Mouse (Mus musculus): ENCODE data around the gene Slc40a1.

The Slc40a1 gene

GRCm38 (mm10) chr1:45882076-45882475 lies 44.2 kb downstream of the Slc40a1 start:
- no peak for DNase-seq

- no peak for DNase-seq
Observed at GRCm38 (mm10) chr1:45881228-45881832, 45.0 kb downstream of the Slc40a1 start.

- no peak for DNase-seq
Observed at GRCm38 (mm10) chr1:45877463-45877862, 48.9 kb downstream of the Slc40a1 start.

DNA sequence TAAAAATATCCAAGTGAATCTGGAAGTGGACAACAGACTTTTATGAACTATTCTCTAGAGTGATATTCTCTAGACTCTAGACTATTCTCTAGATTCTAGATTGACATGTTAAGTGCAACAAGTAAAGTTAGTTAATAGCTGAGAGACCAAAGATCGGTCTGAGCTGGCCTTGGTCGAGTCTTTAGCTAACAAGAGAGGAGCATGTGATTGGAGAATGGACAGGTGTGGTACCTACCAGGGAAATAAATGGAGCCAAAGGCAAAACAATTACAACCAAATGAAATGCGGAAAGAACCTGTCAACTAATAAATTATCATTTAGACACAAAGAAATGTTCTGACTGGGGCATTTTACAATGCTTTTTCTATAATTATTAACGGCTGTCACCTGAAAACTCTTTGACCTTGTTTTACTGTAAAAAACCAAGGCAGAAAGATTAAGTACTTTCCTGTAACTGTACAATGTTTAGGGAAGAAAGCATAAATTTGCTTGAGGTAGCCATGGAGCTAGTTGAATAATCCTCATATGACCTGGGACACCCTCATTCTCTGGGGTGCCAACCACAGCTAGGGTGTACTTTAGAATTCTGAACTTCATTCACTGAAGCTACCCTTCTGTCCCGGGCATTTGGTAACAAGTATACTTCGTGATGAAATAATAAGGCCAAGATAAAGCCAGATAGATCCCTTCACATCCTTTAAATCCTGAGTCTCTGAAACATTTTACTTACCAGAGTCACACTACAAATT lies 49.7 kb downstream of the Slc40a1 start:
- DNase-seq, result no peak

DNA sequence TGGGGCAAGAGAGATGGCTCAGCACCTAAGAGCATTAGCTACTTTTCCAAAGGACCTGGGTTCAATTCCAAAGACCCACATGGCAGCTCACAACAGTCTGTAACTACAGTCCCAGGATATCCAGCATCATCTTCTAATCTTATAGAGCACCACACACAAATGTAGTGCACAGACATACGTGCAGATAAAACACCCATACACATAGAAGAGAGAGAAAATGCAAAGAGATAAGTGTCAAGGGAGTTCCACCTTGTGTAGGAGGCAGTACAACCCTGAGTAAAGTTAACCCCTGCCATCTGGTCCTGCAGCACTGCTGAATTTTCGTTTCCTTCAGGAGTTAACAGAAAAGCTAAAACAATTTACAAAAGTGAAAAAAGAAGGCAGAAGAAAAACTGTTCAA lies 50.7 kb downstream of the Slc40a1 start:
- no peak for DNase-seq

- no peak for DNase-seq
Observed at GRCm38 (mm10) chr1:45873250-45873649, 53.1 kb downstream of the Slc40a1 start.

- DNase-seq, result no peak
Observed at GRCm38 (mm10) chr1:45868479-45869137, 57.7 kb downstream of the Slc40a1 start.

GRCm38 (mm10) chr1:45868050-45868449 lies 58.3 kb downstream of the Slc40a1 start:
- DNase-seq, result no peak

DNA sequence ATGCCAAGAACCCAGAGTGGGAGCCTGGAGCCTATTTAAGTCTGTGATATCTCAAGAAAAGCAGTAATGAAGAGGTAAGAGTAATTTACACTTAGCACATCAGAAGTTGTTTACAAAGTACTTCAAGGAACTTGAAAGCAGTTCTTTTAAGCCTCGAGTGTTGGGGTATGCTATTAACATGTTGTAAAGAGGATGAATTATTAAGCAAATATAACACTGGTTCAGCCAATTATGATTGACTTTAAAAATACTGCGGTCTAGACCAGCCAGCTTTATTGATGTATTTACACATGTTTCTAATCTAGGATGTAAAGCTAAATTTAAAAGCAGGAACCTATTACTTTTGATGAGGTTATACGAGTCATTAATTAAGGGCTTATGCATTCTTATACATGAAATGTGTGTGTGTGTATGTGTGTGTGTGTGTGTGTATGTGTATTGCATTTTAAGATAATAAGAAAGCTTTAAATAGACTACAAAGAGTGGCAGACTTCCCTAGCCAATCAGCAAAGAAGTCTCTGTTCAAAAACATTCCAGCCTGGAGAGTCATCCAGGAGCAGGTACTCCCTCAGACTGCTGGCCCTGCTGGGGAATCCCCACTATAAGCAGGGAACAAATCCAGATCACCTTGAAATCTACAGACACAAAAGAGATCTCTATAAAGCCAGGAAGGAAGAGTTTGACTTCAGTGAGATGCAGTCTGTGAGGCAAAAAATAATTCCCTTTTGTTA lies 59.9 kb downstream of the Slc40a1 start:
- no peak for DNase-seq

DNA sequence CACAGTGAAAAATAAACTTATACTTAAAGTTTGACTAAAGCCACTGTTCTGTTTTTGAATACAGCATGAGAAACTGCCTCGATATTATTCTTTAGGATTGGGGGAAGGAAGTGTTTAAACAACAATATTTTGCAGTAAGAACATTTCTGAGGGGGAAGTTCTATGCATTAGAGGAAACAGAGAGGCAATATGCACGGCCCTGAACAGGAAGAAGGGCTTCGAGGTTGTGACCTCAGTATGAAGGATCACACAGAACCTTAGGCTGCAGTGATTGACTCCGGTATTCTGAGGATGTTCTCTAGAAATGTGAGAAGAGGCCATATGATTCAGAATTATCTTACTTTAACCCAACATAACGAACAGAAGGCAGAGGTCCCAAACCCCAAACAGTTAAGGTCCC lies 60.6 kb downstream of the Slc40a1 start:
- no peak for DNase-seq

DNA sequence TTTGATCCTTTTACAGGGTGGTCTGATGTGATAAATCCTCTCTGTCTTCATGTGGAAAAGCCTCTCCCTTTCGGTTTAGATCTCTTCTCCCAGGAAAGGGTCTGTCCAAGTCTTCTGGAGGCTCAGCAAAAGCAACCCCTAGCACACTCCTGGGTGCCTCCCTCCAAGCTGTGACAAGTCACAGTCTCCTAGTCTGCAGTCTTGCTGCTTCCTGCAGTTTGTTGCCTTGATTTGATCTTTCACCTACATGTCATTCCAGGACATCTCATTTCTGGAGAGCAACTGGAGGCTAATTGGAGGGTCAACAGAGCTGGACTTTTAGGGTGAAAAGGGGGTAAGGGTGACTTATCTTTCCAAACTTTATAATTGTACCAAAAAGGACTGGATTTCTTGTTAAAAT lies 61.0 kb downstream of the Slc40a1 start:
- no peak for DNase-seq

DNA sequence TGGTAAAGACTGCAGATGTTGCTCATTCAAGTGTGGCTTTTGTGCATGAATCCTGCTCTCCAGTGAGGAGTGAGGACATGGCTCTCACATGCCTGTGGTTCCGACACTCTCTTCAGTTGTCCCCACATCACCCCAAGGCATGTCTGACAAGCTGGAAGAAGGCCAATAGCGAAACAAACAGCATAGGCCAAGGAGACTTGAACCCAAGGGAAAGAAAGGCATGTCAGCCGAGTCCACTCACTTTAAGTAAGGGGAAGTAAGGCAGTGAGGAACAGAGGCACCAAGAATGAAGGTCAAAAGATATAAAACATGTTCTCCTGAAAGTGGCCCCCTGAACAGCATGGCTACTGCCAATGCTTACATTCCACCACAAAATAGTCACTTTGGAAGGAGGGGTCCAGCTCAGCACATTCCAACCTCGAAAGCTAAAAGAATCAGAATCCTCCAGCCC lies 61.7 kb downstream of the Slc40a1 start:
- no peak for DNase-seq

GRCm38 (mm10) chr1:45863641-45864040 lies 62.7 kb downstream of the Slc40a1 start:
- DNase-seq, result no peak

GRCm38 (mm10) chr1:45861162-45861561 lies 65.2 kb downstream of the Slc40a1 start:
- no peak for DNase-seq

DNA sequence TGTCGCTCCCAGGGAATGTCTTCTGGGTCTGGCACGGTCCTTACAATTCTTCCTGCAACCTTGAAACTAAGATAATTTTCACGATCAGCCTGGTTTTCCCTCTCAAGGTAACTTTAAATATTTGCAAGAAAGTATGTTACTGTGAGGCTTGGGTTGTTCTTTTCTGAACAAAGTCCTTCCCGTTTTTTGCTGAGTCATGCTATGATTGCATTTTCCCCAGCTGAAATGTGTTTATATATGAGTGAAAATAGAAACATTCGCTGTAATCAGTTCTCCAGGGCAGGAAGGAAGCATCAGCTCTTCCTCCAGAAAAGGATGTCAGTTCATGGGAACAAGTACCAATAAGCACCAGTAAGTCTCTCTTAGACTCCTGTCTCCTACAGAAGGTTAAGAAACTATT lies 66.0 kb downstream of the Slc40a1 start:
- DNase-seq, result no peak
